Mouse (Mus musculus) intestine, postnatal 0 days (tissue): ENCODE measurements around the gene Med13l. TPM values are rescaled to one million over a fixed set of nuclear protein-coding genes. Genes with fewer than 3 reads are reported as not detected.

Source experiments
- ATAC-seq: fragments of 200-750 bp; cut with Nextera tagmentation; 2 replicates; pipeline ENCODE4 v1.8.0; 2017; ENCODE audit warnings: mild to moderate bottlenecking, moderate TSS enrichment, moderate library complexity
- H3K27ac ChIP-seq: fragments of 300-500 bp; sonication (generic); 2 replicates; pipeline ENCODE4 v1.5.1; 2014; ENCODE audit warnings: mild to moderate bottlenecking, low read depth, low read length, moderate library complexity
- H3K27me3 ChIP-seq: fragments of 300-500 bp; sonication (generic); replicated peaks from 2 replicates; pipeline ENCODE4 v1.6.1; 2014; ENCODE audit warnings: low read length, mixed read lengths; ENCODE audit not compliant: control insufficient read depth, insufficient read depth
- H3K36me3 ChIP-seq: fragments of 300-500 bp; sonication (generic); 2 replicates; pipeline ENCODE4 v1.6.1; 2014; ENCODE audit warnings: mild to moderate bottlenecking, moderate library complexity; ENCODE audit not compliant: control insufficient read depth, insufficient read depth
- H3K4me1 ChIP-seq: fragments of 300-500 bp; sonication (generic); replicated peaks from 2 replicates; pipeline ENCODE4 v1.6.1; 2014; ENCODE audit warnings: antibody characterized with exemption, low read length, mixed read lengths; ENCODE audit not compliant: control insufficient read depth, insufficient read depth
- H3K4me2 ChIP-seq: fragments of 300-500 bp; sonication (generic); replicated peaks from 2 replicates; pipeline ENCODE4 v1.6.1; 2014; ENCODE audit warnings: low read depth, mild to moderate bottlenecking, moderate library complexity
- H3K4me3 ChIP-seq: fragments of 300-500 bp; sonication (generic); 2 replicates; pipeline ENCODE4 v1.5.1; 2014; ENCODE audit warnings: low read depth, low read length
- H3K9ac ChIP-seq: fragments of 300-500 bp; sonication (generic); 2 replicates; pipeline ENCODE4 v1.6.1; 2014; ENCODE audit warnings: mild to moderate bottlenecking, low read depth, low read length
- H3K9me3 ChIP-seq: fragments of 300-500 bp; sonication (generic); 2 replicates; pipeline ENCODE4 v1.6.1; 2016; ENCODE audit warnings: mixed run types; ENCODE audit not compliant: control insufficient read depth
- CTCF ChIP-seq: sonication (generic); IDR thresholded peaks from 2 replicates; pipeline ENCODE4 v1.5.1; 2016; ENCODE audit warnings: low read depth, mild to moderate bottlenecking, control low read depth, antibody characterized with exemption, moderate library complexity
- WGBS: fragments of 180-500 bp; shearing (Covaris S2); extraction: QIAGEN DNeasy Blood & Tissue Kit; methylation state at CpG from one replicate; pipeline ENCODE4 v1.1.7; 2014; 5-methylcytosine and 5-hydroxymethylcytosine counted together
- polyA plus RNA-seq: library from polyadenylated mRNA; unstranded; fragments of >200 nt; fragmentation: Nextera tagmentation; extraction: Ambion mirVana; gene quantifications from 2 replicates; pipeline ENCODE4 v1.2.1, GENCODE M21; 2015

Gene Med13l
- polyA plus RNA-seq, 1 experiment from 2014 or later = 5.1 TPM

DNA sequence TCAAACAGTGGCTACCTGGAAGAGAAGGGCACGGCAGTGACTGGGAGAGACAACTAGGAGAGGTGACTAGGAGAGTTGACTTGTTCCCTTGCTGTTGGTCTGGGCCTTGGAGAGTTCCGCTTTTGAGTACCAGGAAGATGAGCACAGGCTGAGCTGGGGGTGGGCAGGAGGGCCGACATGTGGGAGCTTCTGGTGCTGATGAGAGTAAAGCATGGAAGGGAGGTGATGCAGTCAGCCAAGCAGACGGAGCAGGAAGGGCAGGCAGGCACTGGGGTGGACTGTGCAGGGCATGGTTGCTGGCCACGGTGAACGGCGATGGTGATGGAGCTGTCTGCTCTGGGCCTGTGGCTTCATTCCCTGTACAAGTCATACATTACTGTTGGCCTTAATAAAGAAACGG is 172.2 kb downstream of the Med13l start:
- Histone ChIP-seq H3K4me1 (no peaks in the 10 kb centered on the region), H3K4me2 (no peak overlapping the region), H3K9me3 (no peaks in the 10 kb centered on the region), H3K36me3 (peaks cover 62% of the 10 kb centered on the region), H3K27me3 (no peaks in the 10 kb centered on the region), H3K27ac (no peak overlapping the region), H3K4me3 (no peak overlapping the region), H3K9ac (no peak overlapping the region)
- no peak for ATAC-seq
- no peak for TF ChIP-seq CTCF
- 90% methylated on average over 8 of the region's 8 CpGs for WGBS

- TF ChIP-seq CTCF = no peak
- H3K36me3 ChIP-seq = peaks cover 60% of the 10 kb centered on the region
- 91% methylated on average over 4 of the region's 4 CpGs for WGBS
These were observed 173.1 kb downstream of the Med13l start for GRCm38 (mm10) chr5:118733566-118733965.

DNA sequence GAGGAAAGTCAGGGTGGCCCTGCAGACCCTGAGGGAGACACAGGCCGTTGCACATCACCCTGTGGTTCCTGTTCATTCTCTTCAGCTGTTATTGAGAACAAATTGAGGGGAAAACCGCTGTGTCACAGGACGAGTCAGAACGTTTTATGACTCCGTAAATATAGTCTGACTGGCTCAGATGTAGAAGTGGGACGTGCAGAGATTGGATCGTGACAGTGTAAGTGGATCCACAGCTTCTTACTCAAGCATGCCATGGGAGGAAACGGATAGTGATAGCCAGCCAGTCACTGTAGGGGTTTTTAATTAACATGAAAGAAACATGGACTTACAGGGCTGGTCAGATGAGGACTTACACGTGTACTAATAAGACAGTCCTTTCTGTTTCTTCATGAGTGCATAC is 174.0 kb downstream of the Med13l start:
- no peak overlapping the region for H3K4me2 ChIP-seq
- H3K27ac ChIP-seq = no peak overlapping the region
- H3K36me3 ChIP-seq = peaks cover 60% of the 10 kb centered on the region
- no peak for ATAC-seq
- WGBS = 48% methylated on average over 9 of the region's 9 CpGs
- H3K27me3 ChIP-seq = no peaks in the 10 kb centered on the region
- no peak overlapping the region for H3K4me3 ChIP-seq
- H3K4me1 ChIP-seq = no peaks in the 10 kb centered on the region
- no peak for TF ChIP-seq CTCF
- no peak overlapping the region for H3K9ac ChIP-seq
- H3K9me3 ChIP-seq = no peaks in the 10 kb centered on the region

More at GRCm38 (mm10) chr5:118733566-118733965, 173.1 kb downstream of the Med13l start:
- H3K9me3 ChIP-seq = no peaks in the 10 kb centered on the region
- no peaks in the 10 kb centered on the region for H3K27me3 ChIP-seq
- no peak overlapping the region for H3K4me3 ChIP-seq
- no peak for ATAC-seq
- H3K4me2 ChIP-seq = no peak overlapping the region
- H3K4me1 ChIP-seq = no peaks in the 10 kb centered on the region
- H3K27ac ChIP-seq = no peak overlapping the region
- H3K9ac ChIP-seq = no peak overlapping the region

GRCm38 (mm10) chr5:118735738-118736137 is 175.3 kb downstream of the Med13l start:
- H3K4me1 ChIP-seq = no peaks in the 10 kb centered on the region
- WGBS = 94% methylated on average over 8 of the region's 8 CpGs
- no peak for TF ChIP-seq CTCF

GRCm38 (mm10) chr5:118737548-118737947 is 177.1 kb downstream of the Med13l start:
- H3K4me2 ChIP-seq = no peak overlapping the region
- no peak overlapping the region for H3K9ac ChIP-seq
- no peak overlapping the region for H3K27ac ChIP-seq
- no peaks in the 10 kb centered on the region for H3K9me3 ChIP-seq
- 24% methylated on average over 1 of the region's 1 CpGs for WGBS
- ATAC-seq = peak; percentile 45
- peak; percentile 91 for TF ChIP-seq CTCF
- H3K4me1 ChIP-seq = no peaks in the 10 kb centered on the region
- peaks cover 69% of the 10 kb centered on the region for H3K36me3 ChIP-seq
- H3K4me3 ChIP-seq = no peak overlapping the region
- H3K27me3 ChIP-seq = no peaks in the 10 kb centered on the region

More at GRCm38 (mm10) chr5:118735738-118736137, 175.3 kb downstream of the Med13l start:
- no peak for ATAC-seq
- Histone ChIP-seq H3K4me3 (no peak overlapping the region), H3K4me2 (no peak overlapping the region), H3K27ac (no peak overlapping the region), H3K27me3 (no peaks in the 10 kb centered on the region), H3K9me3 (no peaks in the 10 kb centered on the region), H3K9ac (no peak overlapping the region), H3K36me3 (peaks cover 60% of the 10 kb centered on the region)

GRCm38 (mm10) chr5:118743067-118743466 is 182.6 kb downstream of the Med13l start:
- H3K9me3 ChIP-seq = no peaks in the 10 kb centered on the region
- no peak overlapping the region for H3K4me3 ChIP-seq
- TF ChIP-seq CTCF = no peak
- H3K27me3 ChIP-seq = no peaks in the 10 kb centered on the region
- peaks cover 80% of the 10 kb centered on the region for H3K36me3 ChIP-seq
- 97% methylated on average over 2 of the region's 2 CpGs for WGBS
- ATAC-seq = no peak
- H3K4me2 ChIP-seq = no peak overlapping the region
- no peak overlapping the region for H3K27ac ChIP-seq
- no peak overlapping the region for H3K9ac ChIP-seq
- H3K4me1 ChIP-seq = no peaks in the 10 kb centered on the region

DNA sequence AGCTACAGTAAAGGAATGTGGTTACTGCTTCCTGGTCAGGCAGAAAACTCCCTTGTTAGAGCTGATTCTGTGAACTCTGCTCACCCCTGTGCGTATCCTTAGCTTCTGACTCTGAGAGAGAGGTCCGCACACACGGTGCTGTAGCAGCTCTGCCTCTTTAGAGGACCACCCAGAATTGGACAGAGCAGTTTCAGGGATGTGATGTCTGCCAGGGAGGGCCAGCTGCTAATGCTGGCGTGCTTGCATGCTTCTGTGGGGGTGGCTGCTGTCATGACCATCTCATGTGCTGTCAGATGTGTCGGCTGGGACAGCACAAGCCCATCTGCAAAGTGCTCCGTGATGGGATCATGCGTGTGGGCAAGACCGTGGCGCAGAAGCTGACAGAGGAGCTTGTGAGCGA is 186.5 kb downstream of the Med13l start:
- peaks cover 78% of the 10 kb centered on the region for H3K36me3 ChIP-seq
- 80% methylated on average over 10 of the region's 10 CpGs for WGBS

More for the DNA sequence above, 186.5 kb downstream of the Med13l start:
- no peak overlapping the region for H3K4me3 ChIP-seq
- no peak overlapping the region for H3K27ac ChIP-seq
- H3K9me3 ChIP-seq = no peaks in the 10 kb centered on the region
- no peak for TF ChIP-seq CTCF
- no peak overlapping the region for H3K4me2 ChIP-seq
- no peak overlapping the region for H3K9ac ChIP-seq
- no peaks in the 10 kb centered on the region for H3K27me3 ChIP-seq
- no peaks in the 10 kb centered on the region for H3K4me1 ChIP-seq
- no peak for ATAC-seq
